Mouse (Mus musculus) CH12.LX (cell line): ENCODE data around the gene Tsr2.

ENCODE experiments used
- CHD2 ChIP-seq: IDR thresholded peaks from 2 replicates; pipeline ENCODE4 v1.6.1; 2011; ENCODE audit warnings: low read length, improper control_type of control experiment
- CTCF ChIP-seq, 2 experiments: IDR thresholded peaks in 1 of 2; conservative IDR thresholded peaks in 1 of 2; 2 replicates each; pipeline ENCODE4 v1.5.1; 2011 to 2012; ENCODE audit warnings: low read depth in 2 of 2, low read length in 2 of 2, improper control_type of control experiment in 1 of 2, inconsistent platforms in 1 of 2, mild to moderate bottlenecking in 1 of 2, moderate library complexity in 1 of 2
- MEF2A ChIP-seq: IDR thresholded peaks from 2 replicates; pipeline ENCODE4 v1.6.1; 2014; ENCODE audit warnings: low read depth, mild to moderate bottlenecking, inconsistent platforms, low read length, improper control_type of control experiment, borderline replicate concordance
- TCF12 ChIP-seq: IDR thresholded peaks from 2 replicates; pipeline ENCODE4 v1.6.1; 2014; ENCODE audit warnings: low read depth, mild to moderate bottlenecking, inconsistent platforms, low read length, improper control_type of control experiment

DNA sequence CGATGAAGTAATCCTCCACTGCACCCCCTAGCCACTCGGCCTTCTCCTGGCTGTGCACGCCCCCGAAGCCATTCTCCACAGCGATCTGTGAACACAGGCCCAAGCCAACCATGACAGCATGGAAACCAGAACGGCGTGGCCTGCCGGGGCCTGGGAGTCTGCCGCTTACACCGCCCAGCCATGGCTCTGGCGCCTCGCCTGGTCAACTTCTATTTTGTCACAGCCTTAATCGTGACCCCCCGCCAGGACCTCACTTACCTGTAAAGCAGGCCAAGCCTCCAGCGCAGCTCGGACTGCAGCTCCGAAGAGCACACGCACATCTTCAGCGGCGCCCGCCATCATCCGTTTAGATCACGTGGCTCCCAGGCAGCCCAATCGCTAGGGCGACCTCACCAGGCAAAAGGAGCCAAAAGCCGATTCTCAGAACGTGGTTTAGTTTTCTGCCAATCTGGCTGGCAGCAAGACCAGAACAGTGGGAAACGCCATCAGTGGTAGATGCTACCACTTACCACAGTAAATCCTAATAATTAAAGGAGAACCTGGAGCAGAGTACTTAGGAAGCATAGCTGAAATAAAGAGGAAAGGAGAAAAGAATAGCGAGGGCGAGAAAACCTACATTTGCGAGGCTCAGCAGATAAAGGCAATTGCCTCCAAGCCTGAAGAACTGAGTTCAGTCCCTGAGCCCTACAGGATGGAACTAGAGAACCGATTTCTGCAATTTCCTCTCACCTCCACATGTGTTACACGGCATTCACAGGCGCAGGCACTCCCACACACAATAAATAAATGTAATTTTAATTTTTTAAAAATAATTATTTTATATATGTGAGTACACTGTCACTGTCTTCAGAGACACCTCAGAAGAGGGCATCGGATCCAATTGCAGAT lies at the start of gene Tsr2:
- TF ChIP-seq CTCF (conservative IDR thresholded peaks at IDR 0.05 in 1 of 2, IDR thresholded peaks at IDR 0.05 in 1 of 2; ENCODE audit: low read depth in 2 of 2, low read length in 2 of 2) = peak in 1 of 2 experiments; percentile 24; a peak in 2 of 4 replicates
- no peak for TF ChIP-seq CHD2
- TF ChIP-seq MEF2A = peak; percentile 58; the same call in 1 of the 2 replicates
- peak; percentile 86 for TF ChIP-seq TCF12
